Mouse (Mus musculus) ovary, postnatal 36 days (tissue): Measurements from ENCODE around the gene Tgm1.
A peak's percentile ranks its signal among the peaks of the same experiment; 100 is the strongest.

ENCODE experiments used
- DNase-seq: peaks from one replicate; pipeline ENCODE4 v3.0.0; 2022; ENCODE audit warnings: low spot score, mixed read lengths

Tgm1 gene

DNA sequence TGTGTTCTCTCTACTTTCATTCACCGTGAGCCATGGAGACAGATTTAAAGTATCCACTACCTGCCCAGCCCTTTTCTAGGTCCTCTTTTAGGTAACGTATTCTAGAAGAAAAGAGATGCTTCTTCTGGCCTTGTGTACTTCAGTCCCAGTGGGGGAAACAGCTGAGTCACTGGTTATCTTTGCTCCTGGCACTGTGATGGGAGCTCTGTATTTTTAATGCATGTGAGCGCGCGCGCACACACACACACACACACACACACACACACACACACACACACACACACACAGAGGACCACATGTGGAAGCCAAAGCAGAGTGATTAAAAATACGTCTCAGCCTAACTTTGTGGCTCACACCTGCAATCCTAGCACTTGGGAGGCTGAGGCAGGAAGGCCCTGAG, 9.7 kb upstream of the Tgm1 start:
- no peak for DNase-seq

DNA sequence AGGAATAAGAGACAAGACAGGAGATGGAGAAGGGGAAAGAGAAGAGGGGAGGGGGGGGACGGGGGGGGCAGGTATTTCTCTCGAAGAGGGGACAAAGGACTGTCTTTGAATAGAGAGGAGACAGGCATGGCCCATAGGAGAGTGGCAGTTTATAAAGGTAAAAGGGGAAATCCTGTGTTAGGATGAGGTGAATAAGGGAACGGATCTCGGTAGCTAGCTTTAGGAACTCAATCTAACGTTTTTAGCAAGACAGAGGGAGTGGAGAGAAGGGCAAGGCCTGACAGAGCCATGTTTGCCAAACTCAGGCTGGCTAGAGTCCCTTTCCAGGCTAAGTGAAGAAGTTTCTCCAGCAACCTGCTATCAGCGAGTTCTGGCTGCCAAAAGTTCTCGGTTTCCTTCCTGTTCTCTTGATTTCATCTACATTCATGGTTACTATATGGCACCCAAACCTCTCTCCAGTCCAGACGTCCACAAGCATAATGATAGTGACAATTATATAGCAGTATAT, 8.8 kb upstream of the Tgm1 start:
- no peak for DNase-seq

DNA sequence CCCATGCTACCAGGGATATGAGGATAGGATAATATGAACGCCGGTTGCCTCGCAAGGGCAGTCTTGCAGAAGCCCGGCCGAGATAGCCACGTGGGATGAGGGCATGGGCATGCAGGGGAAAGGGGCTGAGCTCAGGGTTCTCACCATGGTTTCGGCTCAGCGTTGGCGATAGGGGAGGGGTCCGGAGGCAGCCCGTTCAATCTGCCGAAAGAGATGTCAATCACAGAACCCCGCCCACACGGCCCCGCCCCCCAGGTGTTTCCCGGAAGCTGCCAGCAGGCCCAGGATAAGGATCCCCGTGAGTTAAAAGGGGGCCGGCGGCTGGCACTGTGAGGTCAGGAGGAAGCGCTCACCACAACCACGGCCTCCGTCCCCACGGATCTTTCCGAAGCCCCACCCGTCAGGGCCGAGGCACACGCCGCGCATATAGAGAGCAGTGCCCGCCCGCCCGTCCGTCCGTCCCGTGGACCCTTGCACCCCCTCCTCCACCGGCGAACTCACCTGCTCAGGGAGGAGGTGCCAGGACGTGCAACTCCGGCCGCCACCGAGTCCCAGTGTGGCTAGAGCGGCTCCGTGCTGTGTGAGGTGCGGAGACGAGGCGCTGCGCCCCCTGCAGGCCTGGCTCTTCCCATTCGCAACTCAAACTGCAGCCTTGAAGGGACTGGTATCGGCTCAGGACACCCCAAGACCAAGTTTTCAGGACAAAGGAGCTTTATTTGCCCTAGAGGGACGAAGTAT, 8.1 kb upstream of the Tgm1 start, which contains the start of gene Rabggta:
Gene Rabggta (minus strand): TSS at position 564 of the 738 bp plus-strand sequence.
- peak; percentile 93 for DNase-seq

DNA sequence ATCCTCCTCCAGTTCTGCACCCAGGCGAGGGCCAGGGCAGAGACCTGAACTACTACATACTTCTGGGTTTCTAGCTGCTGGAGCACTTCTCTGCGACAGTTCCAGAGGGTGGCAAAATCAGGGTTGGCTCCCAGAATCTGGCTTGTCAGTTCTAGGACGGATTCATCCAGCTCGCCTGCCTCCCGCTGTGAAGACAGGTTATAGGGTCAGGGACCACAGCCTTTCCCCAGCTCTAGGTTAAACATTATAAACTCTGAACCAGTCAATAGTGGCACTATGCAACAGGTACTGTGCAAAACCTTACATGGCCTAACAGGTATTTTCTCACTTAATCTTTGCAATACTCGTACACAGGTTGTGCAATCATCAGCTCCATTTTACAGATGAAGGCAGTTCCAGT, 7.3 kb upstream of the Tgm1 start:
- DNase-seq = no peak

DNA sequence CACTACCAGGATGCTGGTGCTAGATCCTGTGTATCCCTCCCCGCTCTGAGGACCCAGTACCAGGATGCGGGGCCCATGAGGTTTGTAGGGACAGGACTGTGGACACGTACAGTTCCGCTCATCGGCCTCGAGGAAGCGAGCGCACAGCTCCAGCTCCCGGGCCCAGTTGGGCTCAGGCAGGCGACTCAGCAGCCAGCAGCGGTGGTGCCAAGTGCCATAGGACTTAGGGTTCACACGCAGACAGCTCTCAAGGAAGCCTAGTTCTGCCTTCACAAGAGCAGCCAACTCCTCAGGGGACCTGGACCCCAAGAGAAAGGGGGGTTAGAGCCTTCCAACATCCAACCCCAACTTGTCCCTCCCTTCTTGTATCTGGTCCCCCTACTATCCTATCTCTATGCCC, 6.9 kb upstream of the Tgm1 start:
- no peak for DNase-seq

DNA sequence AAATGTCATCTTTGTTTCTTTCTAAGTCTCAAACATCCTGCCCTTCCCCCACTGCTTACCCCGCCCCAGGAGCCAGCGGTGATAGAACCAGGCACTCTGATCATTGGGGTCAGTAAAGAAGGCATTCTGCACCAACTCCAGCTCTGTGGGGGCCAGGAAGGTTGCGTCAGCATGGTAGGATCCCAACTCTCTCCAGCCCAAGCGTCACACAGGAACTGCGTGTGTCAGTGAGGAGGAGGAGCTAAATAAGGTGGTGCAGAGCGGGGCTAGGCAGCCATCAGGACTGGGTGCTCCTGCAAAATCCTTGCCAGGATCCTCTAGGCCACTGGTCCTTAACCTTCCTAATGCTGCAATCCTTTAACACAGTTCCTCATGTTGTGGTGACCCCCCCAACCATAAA, 6.0 kb upstream of the Tgm1 start:
- no peak for DNase-seq

DNA sequence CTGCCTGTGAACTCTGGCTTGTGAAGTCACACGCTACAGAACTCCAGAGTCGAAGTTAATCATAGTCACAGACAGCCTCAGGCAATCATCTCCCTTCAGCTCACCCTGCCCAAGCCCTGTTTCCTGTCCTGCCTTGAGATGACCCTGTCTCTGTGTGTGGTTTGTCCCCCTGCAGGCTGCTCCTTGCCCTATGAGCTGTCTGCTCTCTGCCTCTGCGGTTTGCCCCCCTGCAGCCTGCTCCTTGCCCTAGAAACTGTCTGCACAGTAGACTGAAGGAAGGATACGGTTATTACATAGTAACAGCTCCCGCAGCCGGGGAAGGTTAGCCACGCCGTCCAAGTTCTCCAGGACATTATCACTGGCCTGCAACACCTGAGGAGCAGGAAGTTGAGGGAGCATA, 3.2 kb upstream of the Tgm1 start:
- DNase-seq = no peak

DNA sequence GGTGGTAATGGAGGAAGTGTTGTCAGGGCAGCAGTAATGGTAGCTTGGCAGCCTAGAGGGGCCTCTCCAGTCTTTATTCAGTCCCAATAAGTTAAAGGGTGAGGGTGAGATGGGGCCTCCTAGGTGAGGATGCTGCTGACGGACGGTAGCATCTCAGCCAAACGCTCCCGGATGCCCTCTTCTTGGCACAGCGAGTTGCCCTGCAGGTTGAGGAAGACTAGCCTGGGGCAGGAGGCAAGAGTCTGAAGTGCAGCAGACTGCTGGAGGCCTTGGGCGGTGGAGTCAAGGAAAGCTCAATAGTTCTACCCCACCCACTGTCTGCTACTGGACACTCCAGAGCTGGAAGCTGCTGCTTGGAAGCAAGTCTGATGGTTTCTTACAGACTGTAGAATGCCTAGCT, 2.5 kb upstream of the Tgm1 start:
- DNase-seq = no peak

DNA sequence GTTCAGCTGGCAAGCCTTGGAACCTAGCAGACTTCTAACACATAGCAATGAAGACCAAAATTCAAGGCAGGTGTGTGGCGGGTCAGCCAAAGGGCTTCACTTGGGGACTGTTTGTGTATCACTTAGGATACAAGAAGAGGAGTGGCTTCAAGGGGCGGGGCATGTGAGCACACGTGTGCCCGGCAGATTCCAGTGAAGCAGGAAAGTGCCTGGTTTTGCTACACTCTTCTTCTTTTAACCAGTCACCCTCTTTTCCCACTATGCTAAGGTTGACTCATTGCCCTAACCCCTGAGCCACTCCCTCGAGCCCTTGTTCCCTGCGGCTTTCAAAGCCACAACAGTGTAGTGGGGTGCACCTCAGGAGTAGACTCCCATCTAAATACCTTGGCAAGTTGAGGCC, 1.2 kb upstream of the Tgm1 start:
- DNase-seq = no peak

DNA sequence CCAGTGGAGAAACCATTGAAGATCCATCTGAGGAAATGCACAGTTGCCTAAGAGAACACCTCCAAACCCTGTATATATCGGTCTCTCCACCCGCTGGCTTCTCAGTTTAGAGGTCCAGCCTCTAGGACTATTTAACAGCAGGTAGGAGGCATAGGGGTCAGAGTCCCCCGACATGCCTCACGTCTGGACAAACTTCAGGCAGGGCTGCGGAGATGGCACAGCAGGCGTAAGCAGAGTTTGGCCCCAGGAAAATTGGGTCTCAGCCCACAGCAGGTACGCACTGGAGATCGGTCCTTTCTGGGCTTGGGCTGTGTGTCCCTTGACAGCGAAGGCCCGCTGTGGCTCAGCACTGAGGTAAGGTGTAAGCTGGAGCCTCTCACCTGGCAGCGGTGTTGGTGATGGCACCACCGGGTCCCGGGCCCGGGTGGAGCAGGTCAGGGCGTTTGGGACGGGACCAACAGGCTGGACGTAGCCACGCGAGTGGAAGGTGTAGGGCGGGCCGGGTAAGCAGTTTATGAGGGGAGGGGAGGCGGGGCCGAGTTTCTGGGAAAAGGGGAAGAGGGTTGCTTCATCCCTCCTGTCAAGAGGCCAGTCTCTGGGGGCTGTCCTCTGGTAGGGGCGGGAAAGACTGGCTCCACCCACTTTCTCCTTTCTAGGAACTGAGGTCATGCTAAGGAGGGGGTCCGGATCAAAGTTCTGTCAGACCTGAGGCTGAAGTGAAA, 558 bp downstream of the Tgm1 start:
- peak; percentile 23 for DNase-seq

DNA sequence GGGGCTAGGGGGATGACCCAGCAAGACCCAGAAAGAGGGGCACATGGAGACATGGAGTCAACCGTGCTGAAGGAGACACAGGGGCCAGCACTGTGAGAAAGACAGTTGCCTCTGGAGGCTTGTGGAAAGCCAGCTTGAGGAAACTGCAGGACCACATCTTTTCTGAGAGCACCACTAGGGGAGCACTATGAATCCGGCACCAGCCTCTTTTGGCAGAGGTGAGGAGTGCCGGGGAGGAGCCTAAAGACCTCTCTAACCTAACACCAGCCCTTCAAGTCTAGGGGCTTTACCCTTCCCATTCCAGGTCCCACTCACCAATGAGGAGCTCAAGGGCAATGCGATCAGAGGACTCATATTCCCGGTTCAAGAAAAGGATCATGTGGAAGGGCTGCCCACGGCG, 1.9 kb downstream of the Tgm1 start:
- DNase-seq = no peak

DNA sequence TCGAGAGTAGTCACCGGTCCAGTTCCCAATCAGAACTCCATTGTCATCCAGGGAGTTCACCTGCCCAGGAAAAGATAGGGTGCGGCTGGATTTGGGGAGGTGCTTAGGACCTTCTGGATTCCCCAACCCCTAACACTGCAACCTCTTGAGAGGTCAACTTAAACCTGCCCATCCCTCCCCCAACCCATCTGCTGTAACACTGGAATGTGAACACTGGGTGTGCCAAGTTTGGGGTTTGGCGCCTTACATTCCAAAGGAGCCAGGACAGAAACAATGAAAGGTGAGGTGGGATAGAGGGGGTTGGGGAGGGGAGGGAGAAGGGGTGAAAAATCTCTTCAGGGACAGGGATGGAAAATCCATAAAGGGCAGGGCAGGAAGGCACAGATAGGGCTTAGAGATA, 4.2 kb downstream of the Tgm1 start:
- DNase-seq = no peak

DNA sequence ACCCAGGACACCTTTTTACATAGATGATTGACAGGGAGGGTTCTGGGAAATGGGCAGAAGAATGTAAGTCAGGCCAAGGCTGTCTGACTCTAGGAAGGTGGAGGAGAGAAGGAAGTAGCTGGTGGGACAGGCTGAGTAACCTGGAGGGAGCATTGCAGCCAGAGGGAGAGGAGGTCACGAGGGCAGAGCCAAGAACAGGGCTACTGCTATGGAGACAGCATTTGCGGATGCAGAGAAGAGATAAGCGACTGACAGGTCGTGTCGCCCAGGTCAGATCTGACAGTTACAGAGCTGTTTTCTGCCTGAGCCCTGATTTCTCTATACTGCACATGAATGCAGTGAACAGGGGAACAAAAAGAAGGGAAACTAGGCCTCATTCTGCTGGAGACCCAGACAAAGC, 6.3 kb downstream of the Tgm1 start:
- no peak for DNase-seq

DNA sequence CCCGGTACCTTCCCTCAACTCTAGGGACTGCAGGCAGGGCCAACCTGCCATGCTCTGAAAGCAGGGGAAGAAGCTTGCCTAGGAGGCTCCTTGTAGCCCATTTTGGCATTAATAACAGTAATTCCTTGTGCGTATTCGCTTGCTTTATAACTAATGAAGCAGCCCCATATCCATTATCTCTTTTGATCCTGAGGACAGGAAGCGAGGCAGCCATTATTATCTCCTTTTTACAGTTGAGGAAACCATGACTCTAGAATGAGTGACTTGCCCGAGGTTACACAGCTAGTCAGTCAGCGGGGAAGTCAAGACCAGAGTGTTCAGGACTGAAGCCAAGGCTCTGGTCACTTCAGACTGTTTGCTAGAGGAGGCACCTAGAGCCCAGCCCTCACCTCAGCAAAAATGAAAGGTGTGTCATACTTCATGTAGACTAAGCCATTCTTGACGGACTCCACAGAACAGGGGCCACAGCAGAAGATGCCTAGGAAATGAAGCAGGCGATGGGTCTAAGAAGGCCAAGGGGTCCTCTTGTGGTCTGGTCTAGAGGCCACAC, 7.6 kb downstream of the Tgm1 start:
- DNase-seq = no peak

DNA sequence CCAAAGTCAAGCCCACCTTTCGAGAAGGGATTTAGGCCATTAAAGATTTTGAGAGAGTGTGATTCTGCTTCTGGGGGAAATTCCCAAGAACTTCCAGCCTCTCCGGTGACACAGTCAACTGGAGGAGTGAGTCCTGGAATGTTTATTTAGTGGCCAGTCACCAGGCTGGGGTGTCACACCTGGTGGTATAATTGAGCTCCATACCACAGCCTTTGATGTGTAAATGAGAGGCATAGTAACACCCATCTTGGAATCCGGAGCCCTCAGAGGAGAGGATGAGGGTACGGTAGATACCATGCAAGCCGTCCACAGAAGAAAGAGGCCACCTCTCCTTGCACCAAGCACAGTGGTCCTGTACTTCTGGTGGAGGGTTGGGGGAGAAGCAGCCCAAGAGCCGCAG, 11.0 kb downstream of the Tgm1 start:
- DNase-seq = no peak

DNA sequence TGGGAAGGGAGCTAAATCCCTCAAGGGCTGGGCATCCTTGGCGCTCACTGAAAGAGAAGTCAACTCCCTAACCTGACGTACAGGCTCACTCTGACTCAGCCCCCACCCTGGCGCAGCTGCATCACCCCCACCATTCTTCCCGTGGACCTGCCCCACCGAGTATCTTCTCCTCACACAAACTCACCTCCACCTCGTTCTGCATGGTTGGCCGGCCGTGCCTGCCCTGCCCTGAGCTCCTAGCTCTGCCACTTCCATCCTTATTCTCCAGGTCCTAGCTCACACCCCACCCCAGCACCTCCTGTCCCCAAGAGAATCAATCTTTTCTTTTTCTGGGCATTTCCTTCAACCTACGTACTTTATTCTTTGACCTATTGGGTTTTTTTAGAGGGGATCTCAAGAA, 12.6 kb downstream of the Tgm1 start:
- no peak for DNase-seq

DNA sequence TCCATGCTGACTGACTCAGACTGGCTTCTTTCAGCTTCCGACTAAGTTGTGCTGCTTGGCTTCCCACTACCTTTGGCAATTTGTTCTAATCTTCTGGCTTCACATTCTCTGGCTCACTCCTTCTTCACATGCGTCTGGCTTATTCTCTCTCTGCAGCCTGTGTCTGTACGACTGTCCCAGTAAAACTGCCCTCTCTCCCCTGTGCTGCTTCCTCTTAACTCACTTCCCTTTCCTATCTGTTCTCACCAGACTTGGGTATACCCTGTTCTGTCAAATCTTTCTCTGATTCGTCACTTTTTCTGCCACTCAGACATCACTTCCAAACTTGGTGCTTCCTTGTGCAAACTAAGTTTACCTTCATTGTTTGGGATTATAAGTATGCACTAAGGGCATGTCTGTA, 16.5 kb downstream of the Tgm1 start:
- no peak for DNase-seq

DNA sequence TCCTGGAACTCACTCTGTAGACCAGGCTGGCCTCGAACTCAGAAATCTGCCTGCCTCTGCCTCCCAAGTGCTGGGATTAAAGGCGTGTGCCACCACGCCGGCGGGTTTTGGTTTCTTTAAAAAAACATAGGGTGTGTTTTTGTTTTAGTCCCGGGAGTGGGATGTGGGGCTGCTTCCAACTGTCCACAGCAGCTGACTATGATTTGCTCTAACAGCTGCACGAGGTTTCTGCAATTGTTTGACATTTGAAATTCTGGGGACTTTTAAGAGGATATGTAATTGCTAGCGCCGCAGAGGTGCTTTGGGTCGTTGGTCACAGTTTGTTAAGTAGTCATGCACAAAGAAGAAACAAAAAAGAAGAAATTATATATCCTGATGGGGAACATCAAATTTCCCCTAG, 24.3 kb downstream of the Tgm1 start:
- DNase-seq = no peak

DNA sequence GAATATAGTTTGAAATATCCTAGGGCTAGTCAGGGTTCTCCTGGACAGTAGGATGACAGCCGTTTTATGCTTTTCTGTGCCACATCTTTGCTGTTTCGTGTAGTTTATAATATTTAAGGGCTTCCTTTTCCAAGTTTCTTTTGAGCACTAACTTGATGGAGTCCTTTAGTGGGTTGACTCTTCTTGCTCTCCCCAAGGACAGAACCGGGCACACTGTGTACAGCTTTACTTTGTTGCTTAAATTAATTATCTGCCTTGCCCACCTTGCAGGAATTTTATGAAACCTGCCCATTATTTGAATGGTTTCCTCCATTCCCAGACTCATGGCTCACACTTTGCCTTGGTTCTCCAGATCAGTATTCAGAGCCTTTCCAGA, 31.6 kb downstream of the Tgm1 start:
- DNase-seq = no peak

DNA sequence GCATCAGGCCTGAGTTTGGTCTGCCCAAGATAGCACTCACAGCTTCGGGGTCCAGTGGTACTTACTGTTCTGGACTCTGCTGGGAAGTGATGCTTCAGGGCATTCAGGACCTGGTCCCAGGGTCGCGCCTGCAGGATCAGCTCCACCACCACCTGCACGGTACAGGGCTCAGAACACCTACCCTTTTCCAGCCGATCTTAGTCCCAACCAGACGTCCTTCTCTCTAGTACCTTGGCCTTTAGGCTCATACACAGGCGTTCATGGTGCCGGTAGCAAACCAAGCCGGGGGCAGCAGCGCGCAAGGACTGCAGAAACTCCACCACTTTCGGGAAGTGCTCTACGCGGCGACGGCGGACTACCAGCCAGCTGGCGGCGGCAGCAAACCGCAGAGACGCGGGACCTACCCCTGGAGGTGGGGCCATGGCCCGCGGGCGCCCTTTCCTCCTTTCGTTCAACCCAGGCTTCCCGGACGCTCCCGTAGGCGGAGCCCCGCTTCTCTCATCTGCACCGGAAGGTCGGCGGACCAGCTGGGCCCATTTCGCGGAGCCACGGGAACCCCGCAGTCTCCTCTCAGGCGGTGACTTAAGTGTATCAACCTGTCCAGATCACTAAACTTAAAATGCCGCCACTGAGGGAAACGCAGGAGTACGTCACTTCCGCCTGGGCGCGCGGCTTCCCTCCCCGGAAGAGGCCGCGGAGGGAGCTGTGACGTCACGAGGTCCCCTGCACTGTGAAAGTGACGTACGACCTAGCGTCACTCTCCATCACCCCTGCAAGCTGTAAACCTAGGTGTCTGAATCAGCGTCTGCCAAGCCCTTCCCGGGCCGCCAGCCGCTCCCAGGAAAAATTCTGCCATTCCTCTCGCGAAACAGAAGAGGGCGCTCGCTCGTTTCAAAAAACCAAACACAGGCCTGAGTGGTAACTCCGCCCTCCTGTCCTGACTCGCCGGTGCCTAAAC, 32.3 kb downstream of the Tgm1 start, which contains the start of gene Tinf2:
Gene Tinf2 (minus strand): TSS at position 661 of the 958 bp plus-strand sequence.
- DNase-seq = peak; percentile 90

DNA sequence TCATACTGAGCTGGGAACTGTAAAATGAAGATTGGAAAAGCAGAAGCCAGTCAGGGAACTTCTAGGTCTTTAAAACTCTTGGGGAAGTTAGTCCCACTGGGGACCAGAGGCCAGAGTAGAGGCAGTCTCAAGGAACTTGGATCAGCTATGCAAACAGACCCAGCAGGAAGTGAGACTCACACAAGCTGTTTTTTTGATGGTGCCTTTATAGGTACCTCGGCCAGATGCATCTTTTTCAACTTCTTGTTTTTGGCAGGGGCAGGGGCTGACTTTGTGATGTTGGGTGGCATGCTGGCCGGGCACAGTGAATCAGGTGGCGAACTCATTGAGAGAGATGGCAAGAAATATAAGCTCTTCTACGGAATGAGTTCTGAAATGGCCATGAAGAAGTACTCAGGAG, 36.1 kb downstream of the Tgm1 start:
- no peak for DNase-seq

DNA sequence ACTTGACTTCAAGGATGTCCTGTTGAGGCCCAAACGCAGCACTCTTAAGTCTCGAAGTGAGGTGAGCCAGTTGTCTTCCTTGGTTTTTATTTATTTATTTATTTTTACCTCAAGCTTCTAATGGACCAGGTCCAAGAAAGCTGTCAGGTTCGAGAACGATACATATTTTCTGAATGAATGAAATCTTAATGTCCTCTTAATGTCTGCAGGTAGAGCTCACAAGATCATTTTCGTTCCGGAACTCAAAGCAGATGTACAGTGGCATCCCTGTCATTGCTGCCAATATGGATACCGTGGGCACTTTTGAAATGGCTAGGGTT, 41.0 kb downstream of the Tgm1 start:
- DNase-seq = no peak
